Mouse (Mus musculus) thymus, postnatal 25 days (tissue): ENCODE data around the gene Marf1.
"Not testable (repeated sequence)": the region's sequence is repeated elsewhere in the genome, so short reads cannot be mapped to it uniquely, and the experiment has no call there.

ENCODE experiments used
- DNase-seq: peaks from one replicate; pipeline ENCODE4 v3.0.0; 2022

Gene Marf1

DNA sequence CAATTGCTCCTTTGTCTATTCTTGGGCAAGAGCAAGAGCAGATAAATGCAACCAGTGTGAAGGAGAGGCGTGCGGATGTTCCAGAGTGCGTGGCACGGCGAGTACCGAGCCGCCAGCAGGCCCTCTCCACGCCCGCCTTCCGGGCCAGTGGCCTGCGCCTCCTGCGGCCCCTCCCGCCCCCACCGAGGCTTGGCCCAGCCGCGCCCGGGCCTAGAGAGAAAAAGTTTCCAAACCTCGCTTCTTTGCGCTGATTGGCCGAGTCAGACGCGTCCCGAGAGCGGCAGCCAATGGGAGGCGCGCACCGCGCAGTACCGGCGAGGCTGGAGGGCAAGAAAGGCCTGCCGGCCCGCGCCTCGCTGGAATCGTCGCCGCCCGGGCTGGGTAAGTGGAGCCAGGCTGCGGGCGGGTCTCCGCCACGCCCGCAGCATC lies at the start of gene Marf1, which contains the start of gene Nde1:
Marf1 (minus strand) TSS at position 364 of the 429 bp plus-strand sequence.
Nde1 (plus strand) TSS at position 288 of the 429 bp plus-strand sequence.
- peak; percentile 92 for DNase-seq

DNA sequence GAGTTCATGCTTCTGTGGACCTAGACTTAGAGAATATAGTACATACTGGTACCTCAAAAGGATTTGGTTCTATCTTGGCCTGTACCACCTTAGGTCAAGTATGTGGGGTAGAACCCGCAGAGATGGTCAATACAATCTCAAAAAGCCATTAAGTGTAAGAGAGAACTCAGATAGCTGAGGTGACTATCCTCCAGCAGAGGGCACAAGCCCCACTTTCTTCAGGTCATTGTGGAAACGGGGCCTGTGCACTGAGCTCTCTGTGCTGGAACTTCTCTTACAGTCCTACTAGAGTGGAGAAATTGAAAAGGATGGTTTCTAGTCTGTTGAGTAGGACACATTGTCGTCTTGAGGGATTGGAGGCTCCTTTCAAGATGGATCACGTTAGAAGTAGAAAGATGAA lies 35.6 kb upstream of the Marf1 start:
- no peak for DNase-seq

DNA sequence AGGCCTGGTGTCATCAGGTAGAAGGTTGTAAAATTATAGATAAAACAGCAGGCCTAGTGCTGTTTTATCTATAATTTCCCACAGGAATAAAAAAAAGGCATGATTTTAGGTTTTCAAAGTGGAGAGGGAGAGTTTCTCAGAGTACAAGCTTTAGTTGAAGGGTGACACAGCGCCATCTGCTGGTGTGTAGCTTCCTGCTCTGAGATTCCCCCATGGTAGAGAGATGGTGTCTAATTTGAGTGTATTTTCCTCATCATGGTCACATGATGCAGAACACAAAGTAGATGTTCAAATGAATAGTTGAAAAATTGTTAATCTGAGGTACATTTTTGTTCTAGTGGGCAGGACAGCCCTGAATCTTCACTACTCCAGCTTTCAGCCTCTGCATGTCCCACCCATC lies 32.3 kb upstream of the Marf1 start:
- DNase-seq = peak; percentile 49

- DNase-seq = no peak
Observed at GRCm38 (mm10) chr16:14194164-14194950, 31.2 kb upstream of the Marf1 start.

DNA sequence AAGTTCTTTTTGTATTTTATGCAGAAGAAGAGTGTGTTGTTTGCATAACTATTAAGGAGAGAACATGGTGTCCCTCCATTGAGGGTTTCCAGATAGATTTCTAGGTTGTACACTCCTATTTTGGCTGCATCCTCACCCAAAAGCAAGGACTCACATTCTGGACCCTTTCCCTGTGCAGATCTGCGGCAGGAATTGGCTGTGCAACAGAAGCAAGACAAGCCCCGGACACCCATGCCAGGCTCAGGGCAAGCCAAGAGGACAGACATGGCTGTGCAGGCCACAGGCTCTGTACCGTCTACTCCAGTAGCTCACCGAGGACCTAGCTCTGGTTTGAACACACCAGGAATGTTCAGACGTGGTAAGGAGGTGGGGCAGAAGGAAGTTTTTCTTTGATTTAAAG lies 22.4 kb upstream of the Marf1 start:
- DNase-seq = no peak

- DNase-seq = no peak
Observed at GRCm38 (mm10) chr16:14183856-14184255, 20.7 kb upstream of the Marf1 start.

- DNase-seq = no peak
Observed at GRCm38 (mm10) chr16:14182360-14182759, 19.2 kb upstream of the Marf1 start.

GRCm38 (mm10) chr16:14180163-14180733 lies 17.1 kb upstream of the Marf1 start:
- DNase-seq = no peak

GRCm38 (mm10) chr16:14178041-14178440 lies 14.9 kb upstream of the Marf1 start:
- DNase-seq = no peak

DNA sequence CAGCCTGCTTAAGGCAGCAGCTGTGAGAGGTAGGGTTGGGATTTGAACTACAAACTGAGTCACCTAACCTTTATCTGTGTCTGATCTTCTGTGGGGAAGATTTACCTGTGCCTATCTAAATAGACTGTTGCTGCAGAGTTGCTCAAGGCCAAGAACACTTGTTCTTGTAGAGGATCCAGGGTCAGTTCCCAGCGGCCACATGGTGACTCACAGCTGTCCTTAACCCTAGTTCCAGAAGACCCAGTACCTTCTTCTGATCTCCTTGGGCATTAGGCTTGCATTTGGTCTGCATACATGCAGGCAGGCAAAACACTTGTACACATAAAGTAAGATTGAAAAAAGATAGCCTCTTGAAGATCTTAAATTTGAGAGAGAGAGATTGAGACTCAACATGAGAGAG lies 6.6 kb upstream of the Marf1 start:
- no peak for DNase-seq

DNA sequence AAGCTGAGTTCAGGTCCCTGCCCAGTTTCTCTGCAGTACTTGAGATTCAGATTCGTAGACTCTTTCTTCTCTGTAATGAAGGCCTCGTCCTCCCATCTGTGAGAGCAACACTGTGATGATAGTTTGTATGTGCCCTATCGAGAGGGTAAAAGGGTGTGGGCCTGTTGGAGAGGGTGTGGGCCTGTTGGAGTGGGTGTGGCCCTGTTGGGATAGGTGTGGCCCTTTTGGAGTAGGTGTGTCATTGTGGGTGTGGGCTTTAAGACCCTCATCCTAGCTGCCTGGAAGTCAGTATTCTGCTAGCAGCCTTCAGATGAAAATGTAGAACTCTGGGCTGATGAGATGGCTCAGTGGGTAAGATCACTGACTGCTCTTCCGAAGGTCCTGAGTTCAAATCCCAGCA lies 3.3 kb upstream of the Marf1 start:
- DNase-seq = no peak

DNA sequence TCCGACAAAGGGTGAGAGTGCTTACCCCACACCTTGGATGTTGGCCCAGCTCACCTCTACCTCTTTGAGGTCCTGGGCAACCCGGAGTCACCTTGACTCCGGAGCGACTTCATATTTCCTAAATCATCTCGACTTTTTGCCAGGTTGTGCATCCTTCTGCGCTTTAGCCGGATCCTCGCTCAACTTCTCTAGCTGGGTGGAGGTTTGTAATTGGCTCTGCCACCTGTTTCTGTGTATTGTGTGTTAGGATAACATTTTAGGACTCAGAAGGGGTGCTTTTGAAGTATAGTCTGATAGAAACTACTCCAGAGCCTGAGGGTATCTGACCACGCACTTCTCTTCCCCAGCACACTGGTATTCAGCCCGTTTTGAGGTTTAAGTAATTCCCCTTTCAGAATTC lies 580 bp upstream of the Marf1 start:
- no peak for DNase-seq

- no peak for DNase-seq
Observed at GRCm38 (mm10) chr16:14160941-14161340, 2.2 kb downstream of the Marf1 start.

DNA sequence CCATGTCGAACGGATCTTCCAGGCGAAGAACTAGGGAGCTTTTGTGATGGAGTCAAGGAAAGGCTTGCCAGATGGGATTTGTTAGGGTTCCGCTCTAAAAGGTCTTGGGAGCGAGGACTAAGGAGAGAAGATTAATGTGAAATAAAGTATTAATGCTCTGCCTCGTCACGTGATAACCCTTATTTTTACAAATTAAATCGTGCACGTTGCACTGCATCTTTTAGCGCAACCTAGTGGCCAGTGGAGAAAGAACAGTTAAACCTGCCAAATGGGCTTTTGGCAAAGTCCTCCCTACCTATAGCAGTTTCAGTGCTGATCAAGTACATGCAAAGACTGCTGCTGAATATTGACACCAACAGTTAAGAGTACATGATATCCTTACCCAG lies 3.4 kb downstream of the Marf1 start:
- peak; percentile 75 for DNase-seq

DNA sequence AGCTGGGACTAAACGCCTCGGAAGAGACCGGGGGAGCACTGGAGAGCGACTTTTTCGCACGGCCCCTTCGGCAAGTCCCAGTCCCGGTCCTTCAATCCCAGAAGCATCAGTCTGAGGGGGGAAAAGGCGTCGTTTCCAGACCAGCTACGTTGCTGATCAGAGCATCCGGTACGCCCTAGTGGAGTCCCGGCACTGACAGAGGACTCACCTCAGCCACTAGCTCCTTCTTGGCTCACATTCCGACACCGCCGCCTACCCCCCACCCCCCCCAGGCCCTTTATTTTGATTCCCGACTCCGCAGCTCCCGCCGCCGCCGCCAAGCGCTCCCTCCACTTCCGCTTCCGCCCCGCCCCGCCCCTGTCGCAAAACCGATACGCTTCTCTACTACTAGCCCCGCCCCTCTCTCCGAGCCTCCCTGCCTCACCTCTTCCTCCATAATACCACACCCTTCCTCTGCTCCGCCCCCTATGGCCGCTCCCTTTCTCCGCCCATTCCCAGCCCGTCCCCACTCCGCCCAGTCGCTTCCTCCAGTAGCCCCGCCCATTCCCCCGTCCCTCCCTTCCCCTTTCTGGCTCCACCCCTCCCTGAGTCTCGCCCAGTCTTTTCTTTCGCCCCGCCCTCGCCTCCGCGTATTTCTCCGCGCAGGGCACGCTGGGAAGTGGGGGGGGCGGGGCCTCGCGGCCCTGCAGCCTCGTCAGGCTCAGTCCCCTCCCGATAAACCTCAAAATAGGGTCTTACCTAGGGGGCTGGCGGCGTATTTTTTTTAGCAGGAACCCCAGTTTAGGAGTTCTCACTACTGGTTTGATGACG lies 4.0 kb downstream of the Marf1 start:
- peak; percentile 100 for DNase-seq

GRCm38 (mm10) chr16:14158536-14158935 lies 4.6 kb downstream of the Marf1 start:
- no peak for DNase-seq

DNA sequence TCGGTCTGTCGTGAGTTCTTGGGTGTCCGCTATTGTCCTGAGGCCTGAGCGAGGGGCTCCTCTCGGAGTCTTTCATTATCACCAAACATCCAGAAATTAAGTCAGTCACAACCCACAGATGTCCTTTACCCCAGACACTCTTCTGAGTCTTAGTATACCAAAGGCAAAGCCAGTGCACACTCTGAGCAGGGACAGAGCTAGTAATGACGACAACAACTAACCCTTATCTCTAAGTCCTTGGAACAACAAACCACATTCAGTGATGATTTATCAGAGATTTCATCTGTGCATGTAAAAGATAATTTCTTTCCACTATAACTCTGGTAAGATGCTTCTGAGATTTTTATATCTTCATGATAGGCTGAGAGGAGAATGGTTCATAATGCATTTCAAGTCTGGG lies 6.8 kb downstream of the Marf1 start:
- DNase-seq = no peak

DNA sequence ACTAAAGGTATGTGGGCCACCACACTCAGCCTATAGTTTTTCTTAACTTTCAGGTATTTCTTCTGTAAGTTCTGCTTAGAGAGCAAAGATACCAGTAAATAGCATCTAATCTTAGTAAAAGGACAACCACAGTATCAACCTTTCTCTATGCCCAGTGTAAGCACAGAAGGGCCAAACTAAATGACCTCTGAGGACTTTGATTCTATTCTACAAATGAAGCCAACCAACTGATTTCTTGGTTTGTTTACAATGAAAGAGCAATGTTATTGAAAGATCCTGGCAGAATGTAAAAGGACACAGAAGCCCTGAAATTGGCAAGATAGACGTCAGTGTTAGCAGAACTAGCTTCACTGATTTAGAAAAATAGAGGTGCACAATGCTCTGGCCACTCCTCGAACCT lies 7.5 kb downstream of the Marf1 start:
- not testable (repeated sequence) for DNase-seq

DNA sequence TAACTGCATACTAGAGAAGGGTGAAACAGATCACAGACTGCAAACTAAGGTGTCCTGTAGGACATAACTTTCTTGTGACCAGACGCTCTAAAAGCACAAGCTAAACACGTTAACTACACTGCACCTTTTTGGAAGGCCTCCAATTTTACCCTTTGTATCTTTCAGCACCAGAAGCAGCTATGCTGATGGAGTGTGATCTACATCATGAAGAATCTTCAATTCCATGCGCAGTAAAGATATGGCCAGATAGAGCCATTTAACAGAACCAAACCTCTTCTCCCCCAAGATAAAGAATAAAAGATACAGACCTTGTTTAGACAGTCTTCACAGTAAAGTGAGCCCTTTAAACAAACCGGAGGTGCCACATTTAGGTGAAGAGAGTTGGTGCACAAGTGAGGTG lies 11.4 kb downstream of the Marf1 start:
- no peak for DNase-seq

- DNase-seq = no peak
Observed at GRCm38 (mm10) chr16:14147712-14148111, 15.4 kb downstream of the Marf1 start.

DNA sequence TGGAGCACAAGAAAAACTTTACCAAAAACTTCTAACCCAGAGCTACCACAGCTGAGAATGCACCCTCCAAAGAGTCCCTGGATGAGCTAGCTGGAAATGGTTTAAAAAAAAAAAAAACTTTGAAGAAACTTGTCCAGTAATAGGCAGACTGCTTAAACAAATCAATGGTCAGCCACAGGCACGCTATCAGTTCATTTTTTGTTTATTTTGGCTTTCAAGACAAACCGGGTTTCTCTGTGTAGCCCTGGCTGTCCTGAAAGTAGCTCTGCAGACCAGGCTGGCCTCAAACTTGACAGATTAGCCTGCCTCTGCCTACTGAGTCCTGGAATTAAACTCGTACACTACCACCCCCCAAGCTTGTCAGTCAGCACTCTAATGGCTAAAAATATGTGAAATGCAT lies 19.9 kb downstream of the Marf1 start:
- no peak for DNase-seq

GRCm38 (mm10) chr16:14139106-14139505 lies 24.0 kb downstream of the Marf1 start:
- no peak for DNase-seq

- no peak for DNase-seq
Observed at GRCm38 (mm10) chr16:14137976-14138561, 25.1 kb downstream of the Marf1 start.
